Mouse (Mus musculus) thymus, adult 18-20 months (tissue): ENCODE results near the gene Mymx.

Source experiments
- DNase-seq, 2 experiments: peaks; one replicate each; pipeline ENCODE4 v3.0.0; 2022; ENCODE audit warnings: mixed read lengths in 2 of 2

The Mymx gene

DNA sequence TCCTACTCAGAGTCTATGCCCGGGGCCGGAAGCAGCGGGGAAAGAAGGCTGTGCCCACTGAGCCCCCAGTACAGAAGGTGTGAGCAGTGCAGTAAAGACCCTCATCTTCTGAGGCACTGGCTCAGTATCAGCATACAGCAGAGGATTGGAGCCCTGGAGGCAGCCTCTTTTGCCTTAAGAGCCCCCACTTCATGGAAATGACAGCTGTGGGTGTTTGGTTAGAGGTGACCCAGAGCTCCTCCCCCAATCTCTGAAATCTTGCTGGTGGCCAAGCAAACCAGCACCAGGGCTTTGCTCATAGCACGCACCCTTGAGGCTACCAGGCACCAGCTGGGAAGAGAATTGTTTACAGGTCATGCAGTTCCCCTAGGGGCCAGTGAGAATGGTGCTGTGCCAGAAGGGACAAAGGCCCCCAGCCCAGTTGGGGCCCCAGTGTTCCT lies 34.7 kb downstream of the Mymx start:
- no peak for DNase-seq

DNA sequence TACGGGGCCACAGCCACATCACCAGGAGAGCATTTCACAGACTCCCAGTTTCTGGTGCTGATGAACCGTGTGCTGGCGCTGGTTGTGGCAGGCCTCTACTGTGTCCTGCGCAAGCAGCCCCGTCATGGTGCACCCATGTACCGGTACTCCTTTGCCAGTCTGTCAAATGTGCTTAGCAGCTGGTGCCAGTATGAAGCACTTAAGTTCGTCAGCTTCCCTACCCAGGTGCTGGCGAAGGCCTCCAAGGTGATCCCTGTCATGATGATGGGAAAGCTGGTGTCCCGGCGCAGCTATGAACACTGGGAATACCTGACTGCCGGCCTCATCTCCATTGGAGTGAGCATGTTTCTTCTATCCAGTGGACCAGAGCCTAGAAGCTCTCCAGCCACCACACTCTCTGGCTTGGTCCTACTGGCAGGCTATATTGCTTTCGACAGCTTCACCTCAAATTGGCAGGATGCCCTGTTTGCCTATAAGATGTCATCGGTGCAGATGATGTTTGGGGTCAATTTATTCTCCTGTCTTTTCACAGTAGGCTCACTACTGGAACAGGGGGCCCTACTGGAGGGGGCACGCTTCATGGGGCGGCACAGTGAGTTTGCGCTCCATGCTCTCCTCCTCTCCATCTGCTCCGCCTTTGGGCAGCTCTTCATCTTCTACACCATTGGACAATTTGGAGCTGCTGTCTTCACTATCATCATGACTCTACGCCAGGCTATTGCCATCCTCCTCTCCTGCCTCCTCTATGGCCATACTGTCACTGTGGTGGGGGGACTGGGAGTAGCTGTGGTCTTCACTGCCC lies 35.3 kb downstream of the Mymx start:
- no peak for DNase-seq

DNA sequence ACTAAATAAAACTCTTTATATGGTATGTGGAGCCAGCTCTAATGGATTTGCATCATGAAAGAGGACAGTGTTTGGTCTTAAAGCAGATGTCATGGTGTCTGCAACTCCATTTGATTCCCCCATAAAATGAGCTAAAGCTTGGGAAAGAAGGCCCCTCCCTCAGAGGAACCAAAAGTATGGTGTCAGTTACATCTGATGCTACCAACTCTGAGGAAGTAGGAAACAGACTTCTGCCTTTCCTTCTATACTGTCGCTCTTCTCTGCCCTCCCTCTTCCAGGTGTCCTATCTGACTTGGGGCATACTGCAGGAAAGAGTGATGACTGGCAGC lies 35.9 kb downstream of the Mymx start:
- no peak for DNase-seq

DNA sequence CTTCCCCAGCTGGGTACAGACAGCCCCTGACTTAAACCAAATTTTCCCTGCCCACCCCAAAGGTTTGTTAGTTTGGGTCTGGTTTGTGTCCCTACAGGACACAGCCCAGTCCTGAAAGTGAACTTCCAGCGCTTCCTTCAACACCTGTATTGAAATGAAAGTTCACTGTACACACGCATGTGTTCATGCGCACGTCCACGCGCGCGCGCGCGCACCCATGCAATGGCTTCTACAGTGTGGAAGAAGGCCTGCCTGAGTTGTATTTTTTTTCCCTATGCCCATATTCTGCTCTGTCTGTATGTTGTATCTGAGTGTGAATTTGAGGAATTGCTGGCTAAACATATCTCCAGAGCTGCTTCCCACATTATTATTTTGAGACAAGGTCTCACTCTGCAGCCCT lies 36.8 kb downstream of the Mymx start:
- DNase-seq = no peak

DNA sequence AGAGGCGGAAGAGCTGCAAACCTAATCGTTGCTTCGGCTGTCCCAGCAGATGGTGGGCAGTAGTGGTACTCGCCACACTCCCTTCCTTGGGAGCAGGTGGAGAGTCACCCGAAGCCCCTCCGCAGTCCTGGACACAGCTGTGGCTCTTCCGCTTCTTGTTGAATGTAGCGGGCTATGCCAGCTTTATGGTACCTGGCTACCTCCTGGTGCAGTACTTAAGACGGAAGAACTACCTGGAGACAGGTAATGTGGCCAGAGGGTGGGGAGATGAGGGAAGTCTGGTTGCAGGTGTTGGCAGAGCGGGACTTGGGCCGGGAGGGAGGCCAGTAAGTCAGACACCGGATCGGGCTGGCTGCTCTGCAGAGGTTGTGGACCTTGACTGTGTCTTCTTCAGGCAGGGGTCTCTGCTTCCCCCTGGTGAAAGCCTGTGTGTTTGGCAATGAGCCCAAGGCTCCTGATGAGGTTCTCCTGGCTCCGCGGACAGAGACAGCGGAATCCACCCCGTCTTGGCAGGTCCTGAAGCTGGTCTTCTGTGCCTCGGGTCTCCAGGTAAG lies 37.3 kb downstream of the Mymx start:
- DNase-seq = no peak

DNA sequence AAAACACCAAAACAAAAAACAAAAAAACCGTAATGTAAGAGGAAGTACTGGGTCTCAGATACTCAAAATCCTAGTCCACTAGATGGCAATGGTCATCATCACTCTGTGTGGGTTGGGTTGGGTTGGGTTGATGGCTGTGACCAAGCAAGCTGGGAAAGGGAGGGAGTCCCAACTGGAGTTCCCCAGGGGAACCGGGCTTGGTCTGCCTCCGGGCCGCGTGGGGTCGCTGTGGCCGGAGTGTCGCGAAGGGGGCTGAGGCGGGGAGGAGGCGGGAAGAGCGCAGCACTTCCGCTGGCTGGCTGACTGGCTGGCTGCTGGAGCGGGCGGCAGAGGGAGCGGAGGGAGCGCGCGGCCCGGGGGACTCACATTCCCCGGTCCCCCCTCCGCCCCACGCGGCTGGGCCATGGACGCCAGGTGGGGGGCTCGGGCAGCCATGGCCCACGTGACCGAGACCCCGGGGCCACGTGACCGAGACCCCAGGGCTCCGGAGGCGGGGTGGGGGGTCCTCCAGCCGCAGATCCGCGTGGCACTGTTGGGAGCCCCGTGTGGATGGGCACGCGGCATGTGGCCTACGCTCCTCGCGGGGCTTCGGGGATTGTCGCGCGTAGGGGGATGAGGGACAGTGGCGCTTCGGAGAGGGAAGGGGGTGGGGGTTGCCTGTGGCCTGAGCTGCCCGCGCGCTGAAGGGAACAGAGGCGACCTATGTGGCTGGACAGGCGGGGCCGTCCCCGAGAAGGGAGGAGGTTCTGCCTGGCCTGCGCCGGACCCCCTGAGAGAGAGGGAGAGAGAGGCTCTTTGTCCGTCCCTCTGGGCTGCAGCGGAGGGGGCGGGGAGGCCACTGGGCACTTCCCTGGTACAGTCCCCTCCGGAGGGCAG lies 38.0 kb downstream of the Mymx start, which contains the start of gene Slc35b2:
Gene Slc35b2 (plus strand): TSS at position 220 of the 876 bp plus-strand sequence.
- peak; percentile 81 to 82 for DNase-seq

DNA sequence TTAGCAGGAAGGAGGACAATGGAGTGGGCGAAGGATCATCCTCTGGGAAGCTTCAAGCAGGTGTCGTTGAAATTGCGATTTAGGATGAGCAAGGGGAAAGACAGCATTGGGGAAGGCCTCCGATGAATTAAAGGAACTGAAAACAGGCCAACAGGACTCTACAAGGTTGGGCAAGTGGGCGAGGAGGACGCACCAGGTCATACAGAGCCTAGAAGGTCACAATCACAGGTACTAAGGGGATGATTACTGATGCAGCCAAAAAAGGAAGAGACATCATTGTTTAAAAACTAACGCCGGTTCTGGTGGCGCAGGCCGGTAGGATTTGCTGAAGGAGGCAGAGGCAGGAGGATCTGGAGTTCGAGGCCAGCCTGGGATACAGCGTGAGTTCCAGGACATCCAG lies 38.7 kb downstream of the Mymx start:
- no peak for DNase-seq

DNA sequence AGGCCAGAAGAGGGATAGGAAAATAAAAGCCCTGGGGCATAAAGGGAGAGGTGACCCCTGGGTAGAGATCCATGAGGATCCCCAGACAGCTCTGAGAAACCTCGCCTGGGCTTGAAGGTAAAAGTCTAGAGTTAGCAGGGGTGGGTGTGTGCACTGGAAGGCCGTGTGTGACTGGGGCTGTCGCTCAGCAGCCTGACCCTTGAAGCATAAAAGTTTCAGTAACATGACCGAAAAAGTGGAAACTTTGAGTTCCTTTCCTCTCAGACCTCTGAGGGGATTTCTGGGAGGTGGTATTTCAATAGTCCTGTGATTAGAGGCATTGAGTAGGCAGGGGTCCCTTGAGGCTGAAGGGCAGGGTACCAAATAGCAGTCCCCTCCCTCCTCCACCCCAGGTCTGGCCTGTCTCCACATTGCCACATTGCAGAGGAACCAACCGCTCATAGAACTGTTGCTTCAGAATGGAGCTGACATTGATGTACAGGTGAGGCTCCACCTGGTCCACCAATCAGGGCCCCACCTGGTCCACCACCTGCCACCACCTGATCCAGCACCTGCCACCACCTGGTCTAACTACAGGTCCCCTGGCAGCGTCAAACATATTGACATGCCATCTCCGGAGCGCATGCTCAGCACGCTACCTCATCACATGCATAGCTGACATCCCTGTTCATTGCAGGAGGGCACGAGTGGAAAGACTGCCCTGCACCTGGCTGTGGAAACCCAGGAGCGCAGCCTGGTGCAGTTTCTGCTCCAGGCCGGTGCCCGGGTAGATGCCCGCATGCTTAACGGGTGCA lies 42.0 kb downstream of the Mymx start:
- DNase-seq = no peak

DNA sequence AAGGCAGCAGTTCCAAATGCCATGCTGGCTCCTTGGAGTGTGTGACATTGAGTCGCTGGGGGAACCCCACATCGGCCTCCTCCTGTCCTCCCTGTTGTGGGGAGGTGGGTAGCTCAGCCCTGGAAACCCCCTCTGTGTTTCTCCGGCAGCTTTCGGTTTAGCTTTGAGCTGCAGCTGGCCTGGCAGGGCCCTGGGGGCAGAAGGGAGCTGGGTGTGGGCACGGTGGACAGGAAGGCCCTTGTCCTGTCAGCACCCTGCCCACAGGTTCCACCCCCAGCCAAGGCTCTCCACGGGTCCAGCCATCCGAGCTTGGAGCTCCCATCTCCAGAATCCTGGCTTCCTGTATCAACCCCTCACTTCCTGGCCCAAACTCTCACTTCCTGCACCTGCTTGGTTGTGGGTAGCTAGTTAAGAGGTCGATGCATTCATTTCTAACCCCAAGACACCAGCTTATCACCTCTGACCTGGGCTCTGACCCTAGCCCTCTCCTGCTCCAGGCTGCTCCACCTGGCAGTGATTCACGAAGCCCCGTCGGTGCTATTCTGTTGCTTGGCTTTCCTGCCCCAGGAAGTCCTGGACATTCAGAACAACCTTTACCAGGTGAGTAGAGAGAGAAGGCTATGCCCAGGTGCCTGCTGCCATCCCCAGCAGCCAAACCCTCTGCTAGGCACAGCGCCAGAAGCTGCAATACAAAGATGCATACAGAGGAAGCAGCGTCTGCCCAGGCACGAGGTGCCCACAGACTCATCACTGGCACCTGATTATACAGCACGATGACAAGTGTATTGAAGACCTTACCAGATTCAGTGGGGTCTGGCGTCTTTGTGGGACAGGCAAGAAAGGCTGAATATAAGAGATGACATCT lies 43.7 kb downstream of the Mymx start:
- DNase-seq = peak in 1 of 2 experiments; percentile 65

DNA sequence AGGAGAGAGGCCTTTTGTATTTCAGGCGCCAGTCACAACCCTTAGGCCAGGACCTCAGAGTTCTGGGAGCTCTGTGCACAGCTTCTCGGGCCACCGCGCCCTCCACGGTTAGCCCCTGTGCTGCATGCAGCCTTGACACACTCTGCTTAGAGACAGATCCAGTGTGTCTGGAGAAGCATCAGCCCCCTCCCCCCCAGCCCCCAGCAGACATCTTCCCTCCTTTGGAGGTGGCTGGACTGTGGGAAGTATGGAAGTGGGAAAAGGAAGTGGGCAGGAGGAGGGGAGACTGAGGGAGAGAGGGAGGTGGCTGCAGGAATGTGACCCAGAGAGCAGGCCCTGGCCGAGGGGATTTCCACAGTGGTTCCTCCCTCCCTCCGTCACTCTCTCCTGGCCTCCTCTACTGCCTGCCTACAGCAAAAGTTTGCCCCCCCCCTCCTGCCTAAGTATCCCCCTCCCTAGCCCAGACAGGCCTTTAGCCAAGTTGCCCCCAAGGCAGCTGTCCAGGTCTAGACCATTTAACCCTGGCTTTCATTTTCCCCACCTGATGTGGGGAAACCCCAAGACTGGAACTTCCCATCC lies 44.6 kb downstream of the Mymx start:
- peak in 1 of 2 experiments; percentile 42 for DNase-seq

DNA sequence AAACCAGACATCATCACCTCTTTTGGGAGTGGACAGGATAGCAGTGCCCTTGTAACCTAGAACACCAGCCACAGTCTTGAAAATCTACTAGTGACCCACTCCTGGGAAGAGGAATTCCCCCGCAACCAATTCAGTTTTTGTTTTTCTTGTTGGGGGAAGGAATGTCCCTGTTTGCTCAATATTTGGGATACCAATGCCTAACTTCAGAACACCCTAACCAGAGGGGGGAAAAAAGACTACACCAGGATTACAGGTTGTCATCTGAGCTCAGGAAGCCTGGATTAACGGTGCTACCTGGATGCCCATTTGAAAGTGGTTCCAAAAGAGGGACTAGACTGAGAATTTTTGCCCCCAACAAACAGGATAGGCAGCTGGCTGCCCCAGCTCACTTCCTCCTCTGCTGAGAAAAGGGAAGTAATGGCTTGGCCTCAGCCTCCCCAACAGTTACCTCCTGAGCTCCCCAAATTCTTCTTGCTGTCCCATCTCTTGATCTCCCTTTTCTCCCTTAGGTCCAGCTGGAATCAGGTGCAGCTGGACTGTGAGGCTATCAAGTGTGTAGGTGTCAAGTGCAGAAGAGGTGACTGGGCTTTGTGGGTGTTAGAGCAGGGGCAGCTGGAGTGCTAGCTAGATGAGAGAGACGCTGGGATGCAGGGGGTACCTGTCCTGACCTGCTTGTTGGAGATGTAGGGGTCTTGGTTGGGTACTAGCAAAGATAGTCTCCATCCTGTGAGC lies 45.2 kb downstream of the Mymx start:
- peak in 1 of 2 experiments; percentile 35 for DNase-seq

DNA sequence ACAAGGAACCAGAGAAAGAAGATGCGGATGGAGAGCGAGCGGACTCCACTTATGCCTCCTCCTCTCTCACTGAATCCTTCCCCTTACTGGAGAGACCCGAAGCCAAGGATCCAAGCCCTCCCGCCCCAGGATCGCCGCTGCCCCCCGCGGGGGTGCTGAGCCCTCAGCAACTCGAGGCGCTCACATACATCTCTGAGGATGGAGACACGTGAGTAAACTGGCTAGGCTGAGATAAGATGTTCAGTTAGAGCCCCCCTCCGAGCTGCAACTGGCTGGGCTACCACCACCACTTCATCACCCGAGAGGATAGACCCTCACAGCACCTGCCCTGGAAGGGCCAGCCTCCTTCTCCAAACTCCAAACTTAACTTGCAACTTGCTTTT lies 45.8 kb downstream of the Mymx start:
- DNase-seq = peak in 1 of 2 experiments; percentile 38

DNA sequence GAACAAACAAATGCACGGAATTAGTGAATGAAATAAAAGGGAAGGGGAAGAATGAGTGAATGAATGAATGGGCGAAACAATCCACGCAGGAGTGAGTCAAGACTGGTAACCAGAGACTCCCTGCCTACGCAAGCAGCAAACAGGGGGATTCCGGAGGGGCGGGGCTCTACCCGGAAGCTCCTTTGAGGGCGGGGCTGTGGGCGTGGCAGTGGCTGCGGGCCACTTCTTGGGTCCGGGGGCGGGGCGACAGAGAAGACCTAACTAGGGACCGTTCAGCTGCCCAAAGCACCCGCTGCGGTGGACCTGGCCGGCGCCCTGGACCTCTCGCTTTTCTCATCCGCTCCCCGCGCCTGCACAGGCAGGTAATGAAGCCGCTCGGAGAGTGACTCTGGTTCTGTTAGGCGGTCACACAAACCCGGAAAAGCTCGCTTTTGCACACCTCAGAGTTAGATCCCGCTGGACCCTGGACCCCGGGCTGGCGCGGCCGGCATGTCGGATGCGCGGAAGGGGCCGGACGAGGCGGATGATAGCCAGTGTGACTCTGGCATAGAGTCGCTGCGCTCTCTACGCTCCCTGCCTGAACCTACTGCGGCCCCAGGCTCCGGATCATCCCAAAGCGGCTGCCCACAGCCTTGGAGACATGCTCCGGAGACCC lies 46.3 kb downstream of the Mymx start, which contains the start of gene Nfkbie:
Gene Nfkbie (plus strand): TSS at position 252 of the 655 bp plus-strand sequence.
- peak; percentile 94 to 95 for DNase-seq

DNA sequence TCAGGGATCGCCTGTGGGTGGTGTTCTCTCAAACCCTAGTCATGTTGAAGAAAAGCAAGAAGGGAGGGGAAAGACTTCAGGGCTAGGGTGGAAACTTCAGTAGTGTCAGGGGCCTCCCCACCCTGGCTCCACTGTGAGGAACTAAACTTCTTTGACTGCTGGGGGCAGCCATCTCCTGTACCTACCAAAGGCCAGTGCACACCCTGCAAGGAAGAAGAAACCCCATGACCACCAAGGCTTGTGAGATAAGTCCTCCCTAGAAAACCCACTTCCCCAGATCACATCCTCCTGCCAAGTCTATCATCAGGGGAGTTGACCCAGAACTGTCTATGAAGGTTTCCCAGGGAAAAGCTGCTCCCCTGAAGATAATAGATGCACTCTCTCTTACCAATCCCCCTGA lies 47.5 kb downstream of the Mymx start:
- no peak for DNase-seq

DNA sequence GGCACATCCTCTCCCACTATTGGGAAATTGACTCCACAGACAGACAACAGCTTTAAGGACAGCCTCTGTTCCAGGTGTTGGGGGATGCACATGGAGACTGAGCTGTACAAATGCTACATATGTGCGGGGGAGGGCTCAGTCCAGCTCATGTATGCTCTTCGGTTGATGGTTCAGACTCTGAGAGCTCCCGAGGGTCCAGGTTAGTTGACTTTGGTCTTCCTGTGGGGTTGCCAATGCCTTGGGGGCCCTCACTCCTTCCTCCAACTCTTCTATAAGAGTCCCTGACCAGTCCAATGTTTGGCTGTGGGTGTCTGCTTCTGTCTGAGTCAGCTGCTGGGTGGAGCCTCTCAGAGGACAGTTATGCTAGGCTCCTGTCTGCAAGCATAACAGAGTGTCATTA lies 48.8 kb downstream of the Mymx start:
- no peak for DNase-seq

DNA sequence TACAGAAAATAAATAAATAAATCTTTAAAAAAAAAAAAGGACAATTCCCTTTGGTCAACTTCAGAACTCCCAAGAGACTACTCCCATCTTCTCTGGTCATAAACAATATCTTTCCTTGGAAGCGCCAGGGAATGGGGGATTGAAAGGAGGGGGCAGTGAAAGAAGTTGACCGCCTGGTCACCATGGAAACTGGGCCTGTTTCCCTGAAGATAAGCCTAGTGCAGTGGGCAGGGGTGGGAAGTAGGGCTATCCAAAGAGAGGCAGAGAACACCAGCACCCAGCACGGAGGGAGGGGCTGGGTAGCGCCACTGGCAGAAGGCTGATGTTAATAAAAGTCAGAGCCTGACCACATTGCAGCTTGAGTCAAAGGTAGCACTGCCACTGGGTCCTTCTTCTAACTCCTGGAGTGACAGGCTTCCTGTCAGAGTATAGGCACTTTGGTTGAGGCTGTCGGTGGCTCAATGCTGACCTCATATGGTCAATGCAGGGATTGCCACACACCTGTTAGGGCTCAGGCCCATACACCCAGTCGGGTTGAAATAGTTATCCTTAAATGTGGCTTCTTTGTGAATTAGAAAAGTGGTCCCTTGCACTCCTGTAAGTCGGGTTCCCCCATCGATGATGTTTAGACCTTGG lies 50.0 kb downstream of the Mymx start:
- DNase-seq = peak; percentile 66 to 72

DNA sequence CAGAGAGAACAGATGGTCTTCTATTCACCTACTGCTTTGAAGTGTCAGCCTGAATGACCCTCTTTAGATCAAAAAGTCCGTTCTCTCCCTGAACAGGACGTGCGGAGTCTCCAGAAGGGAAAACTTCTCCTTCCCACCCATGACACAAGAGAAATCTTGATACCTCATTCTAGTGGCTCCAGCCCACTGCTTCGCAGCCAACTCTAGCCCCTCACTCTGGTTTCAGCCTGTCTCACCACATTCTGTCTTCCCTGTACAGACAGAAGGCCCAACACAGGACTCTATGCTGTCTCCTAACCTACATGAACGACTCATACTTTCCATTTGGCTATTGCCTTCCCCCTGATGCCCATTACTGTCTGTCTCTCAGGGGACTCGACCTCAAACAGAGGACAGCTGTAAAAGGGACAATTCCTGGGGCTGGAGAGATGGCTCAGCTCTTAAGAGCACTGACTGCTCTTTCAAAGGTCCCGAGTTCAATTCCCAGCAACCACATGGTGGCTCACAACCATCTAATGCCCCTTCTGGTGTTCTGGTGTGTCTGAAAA lies 50.6 kb downstream of the Mymx start:
- DNase-seq = no peak
